Mouse (Mus musculus): ENCODE data around the gene Hmgn2. TPM values are rescaled to one million over a fixed set of nuclear protein-coding genes. Genes with fewer than 3 reads are reported as not detected.

Hmgn2 gene
- total RNA-seq, 2 experiments from 2014 or later: 31.8 to 54.4 TPM

- no peak for DNase-seq
- intact Hi-C loops (cut with DNase I): no loop called here
These were observed 14.5 kb upstream of the Hmgn2 start for GRCm38 (mm10) chr4:133982936-133983335.

GRCm38 (mm10) chr4:133980496-133980895 lies 12.0 kb upstream of the Hmgn2 start:
- intact Hi-C loops (cut with DNase I): no loop called here
- DNase-seq: peak in 1 of 2 experiments; percentile 13

- intact Hi-C loops (cut with DNase I): no loop called here
- DNase-seq: no peak
These were observed 9.7 kb upstream of the Hmgn2 start for GRCm38 (mm10) chr4:133978021-133978711.

GRCm38 (mm10) chr4:133971741-133972140 lies 3.3 kb upstream of the Hmgn2 start:
- intact Hi-C loops (cut with DNase I): no loop called here

GRCm38 (mm10) chr4:133970876-133971275 lies 2.4 kb upstream of the Hmgn2 start:
- DNase-seq: no peak
- intact Hi-C loops (cut with DNase I): no loop called here

More at GRCm38 (mm10) chr4:133971741-133972140, 3.3 kb upstream of the Hmgn2 start:
- DNase-seq: no peak

- intact Hi-C loops (cut with DNase I): no loop called here
- no peak for DNase-seq
These were observed 1.7 kb upstream of the Hmgn2 start for GRCm38 (mm10) chr4:133970196-133970595.

GRCm38 (mm10) chr4:133969114-133969770 lies 792 bp upstream of the Hmgn2 start:
- DNase-seq: no peak
- intact Hi-C loops (cut with DNase I): no loop called here

GRCm38 (mm10) chr4:133967866-133968149 lies 642 bp downstream of the Hmgn2 start:
- intact Hi-C loops (cut with DNase I): loop anchor here (2.0 kb wide), 2 partner anchors 33 to 57 kb away; partner anchors contain the start of gene Dhdds
- peak; percentile 78 to 85 for DNase-seq

- DNase-seq: peak; percentile 97 to 99
- intact Hi-C loops (cut with DNase I): loop anchor here (2.0 kb wide), 2 partner anchors 33 to 57 kb away; partner anchors contain the start of gene Dhdds
These were observed 1.1 kb downstream of the Hmgn2 start for GRCm38 (mm10) chr4:133967138-133967865.

- intact Hi-C loops (cut with DNase I): loop anchor here (2.0 kb wide), 2 partner anchors 34 to 56 kb away; partner anchors contain the start of gene Dhdds
These were observed 2.0 kb downstream of the Hmgn2 start for GRCm38 (mm10) chr4:133966271-133966940.

GRCm38 (mm10) chr4:133962566-133962965 lies 5.9 kb downstream of the Hmgn2 start:
- no peak for DNase-seq
- intact Hi-C loops (cut with DNase I): no loop called here

More at GRCm38 (mm10) chr4:133966271-133966940, 2.0 kb downstream of the Hmgn2 start:
- DNase-seq: no peak

GRCm38 (mm10) chr4:133958884-133959283 lies 9.6 kb downstream of the Hmgn2 start:
- no peak for DNase-seq
- intact Hi-C loops (cut with DNase I): no loop called here

GRCm38 (mm10) chr4:133956358-133956757 lies 12.1 kb downstream of the Hmgn2 start:
- intact Hi-C loops (cut with DNase I): no loop called here
- DNase-seq: no peak

- intact Hi-C loops (cut with DNase I): no loop called here
- DNase-seq: no peak
These were observed 21.7 kb downstream of the Hmgn2 start for GRCm38 (mm10) chr4:133946736-133947135.

- intact Hi-C loops (cut with DNase I): no loop called here
- no peak for DNase-seq
These were observed 24.7 kb downstream of the Hmgn2 start for GRCm38 (mm10) chr4:133943791-133944190.

- intact Hi-C loops (cut with DNase I): no loop called here
- no peak for DNase-seq
These were observed 25.8 kb downstream of the Hmgn2 start for GRCm38 (mm10) chr4:133942679-133943078.

GRCm38 (mm10) chr4:133941576-133941975 lies 26.9 kb downstream of the Hmgn2 start:
- intact Hi-C loops (cut with DNase I): no loop called here
- DNase-seq: peak in 1 of 2 experiments; percentile 14

GRCm38 (mm10) chr4:133940386-133941260 lies 27.8 kb downstream of the Hmgn2 start:
- intact Hi-C loops (cut with DNase I): no loop called here
- DNase-seq: no peak

GRCm38 (mm10) chr4:133938077-133938476 lies 30.4 kb downstream of the Hmgn2 start:
- intact Hi-C loops (cut with DNase I): no loop called here
- DNase-seq: no peak

GRCm38 (mm10) chr4:133931785-133932184 lies 36.7 kb downstream of the Hmgn2 start:
- intact Hi-C loops (cut with DNase I): no loop called here
- DNase-seq: no peak
